Mouse (Mus musculus) gastrocnemius, postnatal 14 days (tissue): Measurements from ENCODE around the gene Gm10282. TPM values are rescaled to one million over a fixed set of nuclear protein-coding genes. Genes with fewer than 3 reads are reported as not detected.

Experiments
- DNase-seq: peaks from one replicate; pipeline ENCODE4 v3.0.0; 2021; ENCODE audit warnings: mixed read lengths
- intact Hi-C: fragments of 180-260 bp; cut with DNase I; formaldehyde crosslinking; loops from one replicate; pipeline ENCODE4 v1.15.1; 2025; ENCODE audit warnings: low total_unique reads
- total RNA-seq, 2 experiments: library from RNA; stranded (reverse); gene quantifications; 2 replicates each; pipeline ENCODE4 v1.2.3; 2021

Gene Gm10282
- total RNA-seq, 2 experiments from 2014 or later = 5.1 to 7.5 TPM

- intact Hi-C loops = no loop called here
- no peak for DNase-seq
These were observed 2.0 kb downstream of the Gm10282 start for GRCm38 (mm10) chr8:72302986-72303612.

- intact Hi-C loops = no loop called here
These were observed 3.6 kb downstream of the Gm10282 start for GRCm38 (mm10) chr8:72301497-72301896.

GRCm38 (mm10) chr8:72300654-72301400, 4.2 kb downstream of the Gm10282 start:
- no peak for DNase-seq
- intact Hi-C loops = no loop called here

More at GRCm38 (mm10) chr8:72301497-72301896, 3.6 kb downstream of the Gm10282 start:
- no peak for DNase-seq

GRCm38 (mm10) chr8:72298928-72299327, 6.1 kb downstream of the Gm10282 start:
- intact Hi-C loops = no loop called here
- no peak for DNase-seq

GRCm38 (mm10) chr8:72296561-72296960, 8.5 kb downstream of the Gm10282 start:
- intact Hi-C loops = no loop called here
- no peak for DNase-seq

- intact Hi-C loops = no loop called here
- peak; percentile 93 for DNase-seq
These were observed 9.4 kb downstream of the Gm10282 start for GRCm38 (mm10) chr8:72295679-72296078.

GRCm38 (mm10) chr8:72295125-72295524, 9.9 kb downstream of the Gm10282 start:
- DNase-seq = no peak
- intact Hi-C loops = no loop called here

GRCm38 (mm10) chr8:72293309-72293708, 11.8 kb downstream of the Gm10282 start:
- intact Hi-C loops = no loop called here

GRCm38 (mm10) chr8:72291104-72291503, 14.0 kb downstream of the Gm10282 start:
- intact Hi-C loops = no loop called here
- DNase-seq = no peak

More at GRCm38 (mm10) chr8:72293309-72293708, 11.8 kb downstream of the Gm10282 start:
- DNase-seq = no peak

- DNase-seq = no peak
- intact Hi-C loops = no loop called here
These were observed 16.0 kb downstream of the Gm10282 start for GRCm38 (mm10) chr8:72289051-72289450.

GRCm38 (mm10) chr8:72285285-72285684, 19.8 kb downstream of the Gm10282 start:
- intact Hi-C loops = no loop called here
- no peak for DNase-seq

- intact Hi-C loops = no loop called here
- DNase-seq = peak; percentile 35
These were observed 23.4 kb downstream of the Gm10282 start for GRCm38 (mm10) chr8:72281634-72282033.

- intact Hi-C loops = no loop called here
- no peak for DNase-seq
These were observed 25.9 kb downstream of the Gm10282 start for GRCm38 (mm10) chr8:72279151-72279550.

- no peak for DNase-seq
- intact Hi-C loops = no loop called here
These were observed 27.8 kb downstream of the Gm10282 start for GRCm38 (mm10) chr8:72277244-72277643.

- intact Hi-C loops = loop anchor here (5.0 kb wide), 1 partner anchor 93 kb away; no protein-coding TSS in a partner anchor
- DNase-seq = no peak
These were observed 31.3 kb downstream of the Gm10282 start for GRCm38 (mm10) chr8:72273807-72274206.

- DNase-seq = no peak
- intact Hi-C loops = loop anchor here (5.0 kb wide), 1 partner anchor 94 kb away; no protein-coding TSS in a partner anchor
These were observed 31.8 kb downstream of the Gm10282 start for GRCm38 (mm10) chr8:72273111-72273770.

GRCm38 (mm10) chr8:72272361-72272760, 32.7 kb downstream of the Gm10282 start:
- intact Hi-C loops = loop anchor here (5.0 kb wide), 1 partner anchor 95 kb away; no protein-coding TSS in a partner anchor
- peak; percentile 72 for DNase-seq

- intact Hi-C loops = loop anchor here (5.0 kb wide), 1 partner anchor 96 kb away; no protein-coding TSS in a partner anchor
- DNase-seq = no peak
These were observed 33.4 kb downstream of the Gm10282 start for GRCm38 (mm10) chr8:72271691-72272090.

- DNase-seq = no peak
- intact Hi-C loops = loop anchor here (5.0 kb wide), 1 partner anchor 96 kb away; no protein-coding TSS in a partner anchor
These were observed 33.9 kb downstream of the Gm10282 start for GRCm38 (mm10) chr8:72271051-72271660.

GRCm38 (mm10) chr8:72270606-72271005, 34.5 kb downstream of the Gm10282 start:
- intact Hi-C loops = loop anchor here (5.0 kb wide), 1 partner anchor 97 kb away; no protein-coding TSS in a partner anchor

More at GRCm38 (mm10) chr8:72270606-72271005, 34.5 kb downstream of the Gm10282 start:
- DNase-seq = no peak
